Mouse (Mus musculus) embryonic fibroblast, embryonic 13.5 days (primary cell): ENCODE measurements around the gene Pacrg. TPM values are rescaled to one million over a fixed set of nuclear protein-coding genes. Genes with fewer than 3 reads are reported as not detected.

Experiments
- H3K27ac ChIP-seq: 2 replicates; pipeline ENCODE4 v1.5.1; 2012; ENCODE audit warnings: low read length, control low read depth, inconsistent platforms; ENCODE audit not compliant: insufficient read depth
- H3K4me1 ChIP-seq: 2 replicates; pipeline ENCODE4 v1.6.1; 2011; ENCODE audit warnings: low read length; ENCODE audit not compliant: control insufficient read depth, insufficient read depth
- H3K4me3 ChIP-seq: 2 replicates; pipeline ENCODE4 v1.5.1; 2011; ENCODE audit warnings: mild to moderate bottlenecking, control low read depth, low read length; ENCODE audit not compliant: insufficient read depth
- CTCF ChIP-seq: IDR thresholded peaks from 2 replicates; pipeline ENCODE4 v1.5.1; 2011; ENCODE audit warnings: mild to moderate bottlenecking, control low read depth, low read length, moderate library complexity, borderline replicate concordance; ENCODE audit not compliant: insufficient read depth
- POLR2A ChIP-seq: IDR thresholded peaks from 2 replicates; pipeline ENCODE4 v1.6.1; 2011; ENCODE audit warnings: low read depth, mild to moderate bottlenecking, control low read depth, low read length, moderate library complexity
- polyA plus RNA-seq: library from polyadenylated mRNA; stranded (reverse); fragments of >200 nt; gene quantifications from 2 replicates; pipeline ENCODE4 v1.2.4, GENCODE M21; 2011; ENCODE audit warnings: low read depth; ENCODE audit not compliant: missing spikeins, insufficient read length

The Pacrg gene
- polyA plus RNA-seq, 1 experiment, result 0.58 TPM

DNA sequence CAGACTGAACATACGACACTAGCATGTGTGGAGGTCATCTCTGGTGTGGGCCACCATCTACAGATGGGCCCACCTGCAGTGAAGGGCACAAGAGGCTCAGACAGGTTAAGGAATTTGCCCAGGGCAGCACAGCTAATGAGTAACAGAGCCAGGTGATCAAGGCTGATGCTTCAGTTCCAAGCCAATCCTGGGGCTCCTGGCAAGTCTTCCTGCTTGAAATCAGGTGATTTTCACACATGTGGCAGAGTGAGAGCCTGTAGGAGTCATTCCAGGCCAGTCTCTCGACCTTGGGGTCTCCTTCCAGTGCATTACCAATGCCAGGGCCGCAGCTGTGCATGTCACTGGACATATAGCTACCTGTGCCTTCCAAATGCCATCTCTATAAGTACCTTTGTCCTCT is 438.6 kb downstream of the Pacrg start:
- no peaks in the 10 kb centered on the region for H3K4me1 ChIP-seq
- TF ChIP-seq POLR2A (no peak), CTCF (no peak)
- no peak overlapping the region for H3K4me3 ChIP-seq
- H3K27ac ChIP-seq, result no peak overlapping the region

DNA sequence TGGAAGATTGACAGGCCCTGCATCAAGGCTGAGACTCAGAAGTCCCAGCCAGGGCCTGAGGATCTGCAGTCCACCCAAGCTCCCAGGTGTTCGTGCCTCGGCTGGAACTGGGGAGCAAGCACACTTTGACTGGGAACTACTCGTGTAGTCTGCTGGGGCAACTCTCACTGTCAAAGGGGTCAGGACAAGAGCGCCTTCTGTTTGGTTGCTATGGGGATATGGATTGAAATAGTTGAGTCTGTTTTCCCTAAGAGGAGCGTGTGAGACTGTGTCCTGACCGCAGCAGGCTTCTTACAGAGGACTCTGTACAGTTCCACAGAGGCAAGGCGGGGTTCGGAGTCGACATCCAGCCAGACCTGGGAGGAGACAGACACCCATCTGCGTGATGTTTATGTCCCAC is 440.4 kb downstream of the Pacrg start:
- no peaks in the 10 kb centered on the region for H3K4me1 ChIP-seq
- TF ChIP-seq POLR2A (no peak), CTCF (no peak)
- no peak overlapping the region for H3K4me3 ChIP-seq
- H3K27ac ChIP-seq, result no peak overlapping the region

DNA sequence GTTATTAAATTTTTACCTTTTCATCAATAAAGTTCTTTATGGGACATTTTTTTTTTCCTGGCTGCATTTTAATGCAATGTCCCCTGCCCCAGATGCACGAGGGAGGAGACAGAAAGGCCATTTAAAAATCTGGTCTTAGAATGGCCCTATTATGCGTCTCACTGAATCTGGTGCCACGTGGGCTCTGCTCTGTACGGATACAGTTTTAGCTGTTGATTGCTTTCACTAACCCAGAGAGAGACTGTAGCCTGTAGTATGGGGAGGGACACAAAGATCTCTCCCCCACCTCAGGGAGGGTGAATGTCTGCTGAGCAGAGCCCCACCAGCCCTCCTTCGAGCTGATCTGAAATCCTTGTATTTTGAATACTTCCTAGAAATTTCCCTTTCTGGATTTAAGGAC is 441.2 kb downstream of the Pacrg start:
- Histone ChIP-seq H3K4me3 (no peak overlapping the region), H3K4me1 (no peaks in the 10 kb centered on the region), H3K27ac (no peak overlapping the region)
- no peak for TF ChIP-seq CTCF

DNA sequence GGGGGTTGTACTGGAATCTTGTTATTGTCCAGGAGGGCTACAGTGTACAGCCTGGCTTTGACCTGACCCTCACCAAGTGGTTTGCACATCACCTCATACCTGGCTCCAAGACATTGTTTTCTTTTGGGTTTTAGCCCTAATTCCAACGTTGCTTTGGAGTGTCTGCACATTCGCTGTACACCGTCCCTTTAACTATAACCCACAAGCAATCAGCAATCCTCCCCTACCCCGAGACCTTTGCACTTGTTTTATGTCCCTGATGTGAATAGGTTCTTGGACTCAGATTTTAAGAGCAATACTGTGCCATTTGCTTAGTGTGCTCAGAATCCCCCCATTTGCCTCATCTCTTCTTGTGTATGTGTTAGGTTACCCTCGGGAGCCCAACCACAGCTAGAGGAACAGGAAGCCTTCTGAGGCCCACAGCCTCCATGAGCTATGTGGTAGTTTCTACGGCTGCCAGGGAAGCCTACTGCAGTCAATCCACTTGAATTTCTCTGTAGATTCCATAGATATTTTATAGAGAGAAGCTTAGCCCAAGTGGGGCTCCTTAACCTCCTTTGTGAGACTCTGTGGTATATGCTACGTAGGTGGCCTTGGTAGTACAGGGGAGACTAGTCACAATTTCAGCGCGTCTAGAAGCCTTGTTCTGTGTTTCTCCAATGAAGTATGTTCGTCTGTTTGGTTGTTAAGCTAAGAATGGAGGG is 442.0 kb downstream of the Pacrg start:
- Histone ChIP-seq H3K4me3 (no peak overlapping the region), H3K27ac (no peak overlapping the region), H3K4me1 (no peaks in the 10 kb centered on the region)
- TF ChIP-seq CTCF (no peak), POLR2A (no peak)

DNA sequence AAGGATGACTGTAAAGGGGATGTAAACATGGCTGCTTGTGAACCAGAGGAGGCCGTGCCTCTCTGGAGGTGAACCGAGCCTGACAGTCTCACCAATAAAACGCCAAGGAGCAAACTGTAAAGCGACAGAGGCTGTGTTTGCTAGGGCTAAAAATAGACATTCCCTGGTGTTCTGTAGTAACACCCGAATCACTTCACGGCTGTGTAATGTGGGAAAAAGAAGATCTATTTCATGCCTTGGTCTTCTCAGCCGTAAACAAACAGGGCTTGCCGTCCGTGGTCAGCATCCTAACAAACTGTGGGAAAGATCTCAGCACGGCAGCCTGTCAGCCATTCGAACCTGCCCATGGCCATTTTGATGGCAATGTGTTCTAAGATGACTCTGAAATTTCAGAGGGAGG is 442.8 kb downstream of the Pacrg start:
- H3K4me1 ChIP-seq, result no peaks in the 10 kb centered on the region
- no peak overlapping the region for H3K27ac ChIP-seq

DNA sequence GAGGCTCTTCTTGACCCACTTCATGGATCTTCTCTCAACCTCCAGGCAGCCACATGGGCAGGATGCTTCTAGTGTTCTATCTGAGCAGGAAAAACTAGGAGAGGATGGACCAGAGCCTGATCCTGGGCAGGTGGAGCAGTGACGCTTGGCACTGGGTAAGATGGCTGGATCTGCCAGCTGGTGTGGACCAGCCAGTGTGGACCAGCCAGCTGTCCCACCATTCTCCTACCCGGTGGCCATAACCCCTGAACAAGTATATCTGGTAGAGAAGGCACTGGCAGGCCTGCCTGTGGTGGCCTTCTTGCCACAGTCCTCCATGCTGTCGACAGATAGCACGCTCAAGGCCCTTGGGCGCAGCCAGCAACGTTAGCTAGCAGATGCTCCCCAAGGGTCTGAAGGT is 443.2 kb downstream of the Pacrg start:
- Histone ChIP-seq H3K4me1 (no peaks in the 10 kb centered on the region), H3K27ac (no peak overlapping the region), H3K4me3 (no peak overlapping the region)
- TF ChIP-seq CTCF (no peak), POLR2A (no peak)

More for the DNA sequence above, 442.8 kb downstream of the Pacrg start:
- H3K4me3 ChIP-seq, result no peak overlapping the region
- TF ChIP-seq POLR2A (no peak), CTCF (no peak)

DNA sequence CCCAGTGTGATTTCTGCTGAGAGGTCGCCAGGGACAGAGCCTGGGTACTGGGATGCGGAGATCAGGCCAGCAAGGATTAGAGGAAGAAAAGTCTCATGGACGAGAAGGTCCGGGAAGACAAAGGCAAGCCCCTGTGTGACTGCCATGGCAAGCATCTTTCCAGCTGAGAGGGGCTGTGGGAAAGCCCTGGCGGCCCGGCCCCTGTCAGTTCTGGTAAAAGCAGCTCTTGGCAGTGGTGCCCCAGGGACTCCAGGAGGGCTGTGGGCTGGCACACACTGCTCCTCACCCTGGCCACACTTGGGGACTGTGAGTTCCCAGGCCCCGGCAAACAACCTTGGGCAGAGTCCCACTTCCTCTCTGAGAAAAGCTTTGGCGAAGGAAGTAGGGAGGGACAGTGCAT is 445.3 kb downstream of the Pacrg start:
- Histone ChIP-seq H3K4me1 (no peaks in the 10 kb centered on the region), H3K4me3 (no peak overlapping the region), H3K27ac (no peak overlapping the region)
- TF ChIP-seq POLR2A (no peak), CTCF (no peak)

DNA sequence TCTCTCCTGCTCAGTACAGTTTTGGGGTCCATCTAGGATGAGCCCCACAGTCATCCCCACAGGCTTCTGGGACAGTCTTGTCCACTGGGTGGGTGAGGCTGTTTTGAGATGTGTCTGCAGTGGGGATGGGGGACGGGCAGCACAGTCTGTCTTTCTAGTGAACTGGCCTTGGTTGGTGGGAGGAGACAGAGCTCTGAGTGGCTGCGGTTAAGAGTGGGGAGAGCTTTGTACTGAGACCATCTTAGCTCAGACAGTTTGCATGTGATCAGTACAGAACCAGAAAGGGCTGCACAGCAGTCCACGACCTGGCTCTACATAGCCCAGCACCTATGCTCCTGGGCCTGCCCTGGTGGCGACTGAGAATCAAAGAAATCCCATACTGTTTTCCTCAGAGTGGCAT is 446.3 kb downstream of the Pacrg start:
- H3K4me1 ChIP-seq, result no peaks in the 10 kb centered on the region
- H3K4me3 ChIP-seq, result no peak overlapping the region
- no peak overlapping the region for H3K27ac ChIP-seq
- no peak for TF ChIP-seq CTCF
- no peak for TF ChIP-seq POLR2A

DNA sequence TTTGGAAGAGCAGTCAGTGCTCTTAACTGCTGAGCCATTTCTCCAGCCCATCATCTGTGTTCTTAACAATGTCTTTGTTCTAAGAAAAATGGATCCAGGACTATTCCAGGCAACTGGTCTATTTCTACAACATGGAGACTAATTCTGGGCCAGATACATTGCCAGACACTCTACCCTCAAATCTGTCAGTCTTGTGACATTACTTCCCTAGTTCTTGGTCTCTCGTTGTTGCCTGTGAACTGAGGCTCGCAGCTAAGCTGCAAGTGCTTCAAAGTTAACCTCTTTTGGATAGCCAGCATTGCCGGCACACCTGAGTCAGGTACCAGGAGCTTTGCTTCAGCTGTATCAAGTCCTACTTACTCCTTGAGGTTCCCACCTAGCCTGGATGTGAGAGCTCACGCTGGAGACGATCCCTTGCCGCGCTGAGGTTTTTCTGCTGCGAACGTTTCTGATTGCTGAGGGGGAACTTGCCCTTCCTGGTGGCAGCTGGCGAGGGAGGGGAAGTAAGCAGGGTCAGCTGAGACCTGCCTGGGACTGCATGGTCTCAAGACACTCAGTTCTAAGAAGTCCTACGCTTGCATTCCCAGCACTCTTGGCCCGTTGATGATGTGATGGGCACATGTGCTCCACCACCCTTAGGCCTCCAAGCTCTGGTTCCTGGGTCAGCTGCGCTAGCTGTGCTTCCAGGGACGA is 447.6 kb downstream of the Pacrg start:
- H3K27ac ChIP-seq, result no peak overlapping the region
- H3K4me3 ChIP-seq, result no peak overlapping the region
- no peaks in the 10 kb centered on the region for H3K4me1 ChIP-seq
- TF ChIP-seq POLR2A (no peak), CTCF (no peak)

DNA sequence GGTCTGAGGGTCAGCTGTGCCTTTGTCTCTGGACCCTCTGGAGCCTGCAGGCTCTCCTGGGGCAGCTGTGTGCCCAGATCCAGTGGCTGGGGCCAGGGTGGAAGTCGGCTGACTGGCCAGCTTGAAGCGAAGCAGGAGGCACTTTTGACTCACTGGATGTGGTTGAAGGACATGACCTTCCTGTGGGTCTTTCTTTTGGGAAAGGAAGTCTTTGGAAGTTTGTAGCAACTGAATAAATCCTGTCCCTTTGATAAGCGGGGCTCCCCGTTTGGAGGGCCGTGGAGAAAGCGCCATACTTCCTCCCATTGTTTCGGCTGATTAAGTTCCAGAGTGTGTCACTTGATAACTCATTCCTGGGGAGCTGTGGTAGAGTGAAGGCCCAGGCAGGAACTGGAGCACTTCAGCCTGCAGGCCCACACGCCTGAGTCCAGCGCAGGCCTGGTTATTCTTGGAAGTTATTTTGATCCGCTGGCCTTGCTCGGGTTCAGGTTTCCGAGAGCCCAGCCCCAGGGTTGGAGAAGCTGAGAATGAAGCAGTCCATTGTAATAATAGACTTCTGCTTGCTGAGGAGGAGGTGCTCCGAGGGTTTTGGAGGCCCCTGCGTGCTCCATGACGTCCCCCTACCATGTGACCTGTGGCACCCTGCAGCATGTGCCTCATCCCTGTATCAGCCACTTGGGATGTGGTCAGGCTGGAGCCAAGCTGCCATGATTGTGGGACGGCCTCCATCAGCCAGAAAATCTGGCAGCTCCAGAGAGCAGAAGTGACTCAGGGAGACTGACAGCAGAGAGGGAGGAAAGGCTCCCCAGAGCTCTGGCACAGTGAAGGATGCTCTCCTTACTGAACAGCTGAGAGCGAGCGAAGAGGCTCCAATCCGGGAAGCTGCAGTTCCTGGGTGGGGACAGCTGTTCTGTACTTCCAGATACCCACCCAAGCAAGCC is 449.6 kb downstream of the Pacrg start:
- H3K27ac ChIP-seq, result no peak overlapping the region
- TF ChIP-seq CTCF (no peak), POLR2A (no peak)
- H3K4me3 ChIP-seq, result no peak overlapping the region
- no peaks in the 10 kb centered on the region for H3K4me1 ChIP-seq
